Mouse (Mus musculus) thymus, adult 2 months (tissue): Measurements from ENCODE around the gene Srrm4. TPM values are rescaled to one million over a fixed set of nuclear protein-coding genes. Genes with fewer than 3 reads are reported as not detected.
A peak's percentile ranks its signal among the peaks of the same experiment; 100 is the strongest.

Source experiments
- DNase-seq: peaks from one replicate; pipeline ENCODE4 v3.0.0; 2021
- H3K27ac ChIP-seq: fragments of 200-500 bp; 2 replicates; pipeline ENCODE4 v1.5.1; 2012; ENCODE audit warnings: low read length, control low read depth; ENCODE audit not compliant: control insufficient read depth, insufficient read depth
- H3K27me3 ChIP-seq: fragments of 200-500 bp; 2 replicates; pipeline ENCODE4 v1.6.1; 2012; ENCODE audit warnings: mild to moderate bottlenecking, low read length, moderate library complexity, mixed read lengths; ENCODE audit not compliant: control insufficient read depth, insufficient read depth
- H3K36me3 ChIP-seq: fragments of 200-500 bp; 2 replicates; pipeline ENCODE4 v1.6.1; 2012; ENCODE audit warnings: mild to moderate bottlenecking, low read length, moderate library complexity; ENCODE audit not compliant: control insufficient read depth, insufficient read depth
- H3K4me1 ChIP-seq: fragments of 200-500 bp; replicated peaks from 2 replicates; pipeline ENCODE4 v1.6.1; 2012; ENCODE audit warnings: low read length; ENCODE audit not compliant: control insufficient read depth, insufficient read depth
- H3K4me3 ChIP-seq: fragments of 200-500 bp; 2 replicates; pipeline ENCODE4 v1.5.1; 2012; ENCODE audit warnings: mild to moderate bottlenecking, low read length, control low read depth, moderate library complexity; ENCODE audit not compliant: control insufficient read depth, insufficient read depth
- CTCF ChIP-seq: fragments of 200-500 bp; IDR thresholded peaks from 2 replicates; pipeline ENCODE4 v1.5.1; 2012; ENCODE audit warnings: mild to moderate bottlenecking, control low read depth, low read length, moderate library complexity, borderline replicate concordance; ENCODE audit not compliant: control insufficient read depth, poor library complexity, insufficient read depth; ENCODE audit errors: extremely low read depth
- POLR2A ChIP-seq: fragments of 200-500 bp; IDR thresholded peaks from 2 replicates; pipeline ENCODE4 v1.6.1; 2012; ENCODE audit warnings: mild to moderate bottlenecking, low read length, control low read depth, moderate library complexity; ENCODE audit not compliant: control insufficient read depth, poor library complexity, insufficient read depth; ENCODE audit errors: extremely low read depth
- WGBS: fragments of 180-500 bp; shearing (Covaris S2); methylation state at CpG from one replicate; pipeline ENCODE4 v1.1.7; 2018; 5-methylcytosine and 5-hydroxymethylcytosine counted together
- polyA plus RNA-seq: library from polyadenylated mRNA; depleted of rRNA; stranded (reverse); fragments of >200 nt; gene quantifications from 2 replicates; pipeline ENCODE4 v1.2.3, GENCODE M21; 2012

The Srrm4 gene
- polyA plus RNA-seq, 1 experiment: 0.67 TPM

DNA sequence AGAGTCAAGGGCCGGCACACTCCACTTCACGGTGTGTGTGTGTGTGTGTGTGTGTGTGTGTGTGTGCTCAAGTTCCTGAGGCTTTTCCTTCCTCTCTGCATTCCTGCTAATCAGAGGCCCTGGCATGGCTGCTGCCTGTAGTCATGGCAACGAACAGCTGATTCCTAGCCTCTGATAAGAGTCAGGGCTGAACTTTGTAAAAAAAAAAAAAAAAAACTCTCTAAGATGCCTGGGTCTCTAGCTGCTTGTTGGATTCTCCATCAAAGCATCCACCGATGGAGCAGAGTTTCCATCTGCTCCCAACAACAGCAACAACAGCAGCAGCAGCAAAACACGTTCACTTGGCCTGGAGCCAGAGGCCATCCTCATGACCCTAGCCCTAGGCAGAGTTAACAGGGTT lies 106.5 kb downstream of the Srrm4 start:
- H3K36me3 ChIP-seq: no peaks in the 10 kb centered on the region
- WGBS: 7% methylated on average over 5 of the region's 5 CpGs
- no peak for TF ChIP-seq POLR2A
- no peak for TF ChIP-seq CTCF
- no peak overlapping the region for H3K27ac ChIP-seq
- no peaks in the 10 kb centered on the region for H3K27me3 ChIP-seq
- no peaks in the 10 kb centered on the region for H3K4me1 ChIP-seq
- DNase-seq: no peak
- H3K4me3 ChIP-seq: no peak overlapping the region

DNA sequence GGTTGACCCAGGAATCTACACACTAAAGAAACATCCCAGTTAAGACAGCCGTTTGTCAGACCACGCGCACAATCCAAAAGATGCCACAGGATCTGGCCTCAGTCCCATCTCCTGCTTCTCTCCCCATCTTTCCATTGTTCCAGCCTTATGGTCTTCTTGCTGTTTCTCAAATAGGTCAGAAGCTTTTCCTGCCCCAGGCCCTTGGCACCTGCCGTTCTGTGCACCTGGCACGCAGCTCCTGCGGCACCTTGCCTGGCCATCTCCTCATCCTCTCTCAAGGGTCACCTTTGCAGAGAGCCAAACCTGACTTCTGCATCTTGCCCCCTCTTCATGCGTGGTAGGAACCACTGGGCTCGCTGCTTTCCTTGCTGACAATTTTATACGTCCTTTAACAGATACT lies 107.4 kb downstream of the Srrm4 start:
- H3K4me3 ChIP-seq: no peak overlapping the region
- DNase-seq: no peak

DNA sequence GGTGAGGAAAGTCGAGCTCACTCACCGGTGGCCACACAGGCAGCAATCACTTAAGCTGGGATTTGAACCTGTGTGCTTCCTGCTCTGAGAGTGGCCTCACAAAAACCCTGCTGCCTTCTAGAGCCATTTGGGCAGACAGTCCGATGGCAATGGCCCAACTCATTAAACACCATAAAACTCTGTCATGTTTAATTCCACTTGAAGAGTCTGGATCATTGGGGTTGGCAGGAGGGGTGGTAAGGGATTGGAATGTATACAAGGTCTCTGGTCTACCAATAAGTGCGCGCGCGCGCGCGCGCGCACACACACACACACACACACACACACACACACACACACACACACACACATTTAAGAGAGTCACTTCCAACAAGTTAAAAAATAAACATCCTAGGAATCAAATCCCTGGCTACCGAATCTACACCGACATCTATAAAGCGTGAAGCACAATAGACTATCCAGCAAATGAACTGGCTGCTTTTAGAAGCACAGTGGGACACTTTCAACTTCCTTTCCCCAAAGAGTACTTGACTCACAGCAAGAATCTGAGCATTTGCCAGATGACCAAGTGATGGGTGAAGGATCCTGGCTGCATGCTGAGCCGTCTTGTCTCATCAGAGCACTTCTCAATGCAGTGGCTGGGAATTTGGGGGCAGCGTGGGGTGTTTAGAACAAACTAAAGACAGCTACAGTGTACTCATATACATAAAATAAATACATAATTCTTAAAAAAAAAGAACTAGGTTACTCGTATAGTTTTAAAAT lies 112.8 kb downstream of the Srrm4 start:
- 92% methylated on average over 18 of the region's 18 CpGs for WGBS
- no peak overlapping the region for H3K4me3 ChIP-seq
- TF ChIP-seq POLR2A: no peak
- no peaks in the 10 kb centered on the region for H3K4me1 ChIP-seq
- H3K27ac ChIP-seq: no peak overlapping the region
- no peak for DNase-seq
- H3K36me3 ChIP-seq: no peaks in the 10 kb centered on the region
- H3K27me3 ChIP-seq: no peaks in the 10 kb centered on the region

More for the DNA sequence above, 107.4 kb downstream of the Srrm4 start:
- Histone ChIP-seq H3K27me3 (no peaks in the 10 kb centered on the region), H3K36me3 (no peaks in the 10 kb centered on the region), H3K4me1 (no peaks in the 10 kb centered on the region), H3K27ac (no peak overlapping the region)
- 93% methylated on average over 9 of the region's 9 CpGs for WGBS
- TF ChIP-seq CTCF (no peak), POLR2A (no peak)

DNA sequence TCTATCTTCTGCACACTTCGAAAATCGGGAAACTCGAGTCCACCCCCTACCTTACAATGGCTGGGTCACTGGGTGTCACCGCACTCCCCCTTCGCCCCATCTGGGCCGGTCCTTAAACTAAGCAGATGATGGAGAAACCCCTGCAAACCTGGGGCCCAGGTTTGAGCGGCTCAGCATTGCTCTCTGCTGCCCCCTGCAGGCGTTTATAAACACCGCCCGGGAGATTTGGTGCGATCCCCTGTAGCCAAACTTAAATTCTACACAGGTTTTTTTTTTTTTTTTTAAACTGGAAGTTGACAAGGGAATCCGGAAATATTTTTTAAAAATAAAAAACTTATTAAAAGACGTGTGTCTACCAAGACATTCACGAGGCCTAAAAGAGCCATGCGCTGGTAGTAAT lies 115.6 kb downstream of the Srrm4 start:
- Histone ChIP-seq H3K4me1 (no peaks in the 10 kb centered on the region), H3K27ac (no peak overlapping the region), H3K27me3 (no peaks in the 10 kb centered on the region), H3K4me3 (no peak overlapping the region), H3K36me3 (no peaks in the 10 kb centered on the region)
- DNase-seq: peak; percentile 6
- WGBS: 13% methylated on average over 15 of the region's 15 CpGs
- TF ChIP-seq POLR2A (no peak), CTCF (peak; percentile 84)

DNA sequence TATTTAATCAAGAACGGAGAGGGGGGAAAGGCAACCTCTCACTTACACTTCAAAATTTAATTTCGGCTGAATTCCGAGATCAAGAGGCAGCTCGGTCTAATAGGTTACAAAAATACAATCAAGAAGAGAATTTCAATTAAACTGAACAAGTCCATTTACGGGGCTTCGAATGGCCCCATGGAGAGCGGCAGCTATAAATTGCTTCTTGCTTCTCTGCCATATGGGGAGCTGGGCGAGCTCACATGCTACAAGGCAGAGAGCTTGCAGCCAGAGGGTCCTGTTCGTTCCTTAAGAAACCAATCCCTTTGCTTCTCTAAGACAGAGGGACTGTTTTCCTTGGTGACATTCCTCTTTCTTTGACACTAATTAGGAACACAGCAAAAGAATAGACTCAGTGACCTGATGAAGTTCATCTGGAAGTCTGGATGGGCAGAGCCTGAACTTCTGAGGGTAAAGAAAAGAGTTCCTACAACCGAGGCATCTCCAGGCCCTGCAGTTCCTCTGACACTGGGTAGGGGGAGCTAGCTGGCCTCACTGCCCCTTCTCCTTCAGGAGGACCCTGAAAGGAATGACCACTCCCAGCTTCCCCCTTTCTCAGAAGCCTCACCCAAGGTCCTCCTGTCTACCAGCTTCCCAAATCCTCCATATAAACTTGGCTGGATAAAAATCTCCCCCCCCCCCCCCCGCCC lies 130.1 kb downstream of the Srrm4 start:
- H3K4me3 ChIP-seq: no peak overlapping the region
- H3K27ac ChIP-seq: no peak overlapping the region
- H3K4me1 ChIP-seq: no peaks in the 10 kb centered on the region
- WGBS: 82% methylated on average over 11 of the region's 11 CpGs
- H3K36me3 ChIP-seq: no peaks in the 10 kb centered on the region
- no peak for DNase-seq
- no peaks in the 10 kb centered on the region for H3K27me3 ChIP-seq
- TF ChIP-seq CTCF (no peak), POLR2A (no peak)

DNA sequence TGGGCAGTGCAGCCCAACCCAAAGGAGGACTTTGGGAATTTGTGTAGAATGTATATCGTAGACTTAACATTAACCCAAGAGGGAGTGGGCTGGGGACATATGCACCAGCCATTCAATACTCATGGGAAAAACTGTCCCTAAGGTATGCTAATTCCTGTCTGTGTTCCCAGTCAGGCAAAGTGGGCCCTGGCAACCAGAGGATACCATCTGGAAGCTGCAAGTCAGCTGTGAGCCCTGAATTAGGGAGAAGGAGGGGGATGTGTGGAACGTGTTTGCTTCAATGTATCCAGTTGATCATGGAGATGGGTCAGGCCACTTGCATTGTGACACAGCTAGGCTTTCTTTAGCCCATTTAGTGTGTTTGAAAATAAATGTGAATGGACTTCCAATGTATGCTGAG lies 131.6 kb downstream of the Srrm4 start:
- H3K36me3 ChIP-seq: no peaks in the 10 kb centered on the region
- no peak overlapping the region for H3K4me3 ChIP-seq
- H3K4me1 ChIP-seq: no peaks in the 10 kb centered on the region
- no peaks in the 10 kb centered on the region for H3K27me3 ChIP-seq
- H3K27ac ChIP-seq: no peak overlapping the region
- TF ChIP-seq CTCF: no peak
- TF ChIP-seq POLR2A: no peak
- no peak for DNase-seq
- WGBS: 86% methylated on average over 2 of the region's 2 CpGs

DNA sequence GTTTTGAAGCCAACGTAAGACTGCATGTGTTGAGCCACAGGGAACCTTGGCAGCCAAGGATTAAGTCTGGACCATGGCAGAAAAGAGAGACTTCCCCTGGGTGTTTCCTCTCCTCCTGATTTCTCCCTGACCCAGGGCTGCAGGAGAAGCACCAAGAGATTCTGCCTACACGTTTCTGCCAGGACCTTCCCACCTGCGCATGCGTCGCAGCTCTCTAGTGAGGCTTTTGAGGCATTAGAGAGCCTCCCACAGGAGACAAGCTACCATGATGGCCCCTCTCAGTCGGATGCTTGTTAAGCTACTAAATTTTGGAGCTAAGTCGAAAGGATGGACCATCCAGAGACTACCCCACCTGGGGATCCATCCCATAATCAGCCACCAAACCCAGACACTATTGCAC lies 133.8 kb downstream of the Srrm4 start:
- Histone ChIP-seq H3K27me3 (peaks cover 3% of the 10 kb centered on the region; the same call in 1 of the 2 replicates), H3K4me1 (no peaks in the 10 kb centered on the region), H3K36me3 (no peaks in the 10 kb centered on the region), H3K4me3 (no peak overlapping the region), H3K27ac (no peak overlapping the region)
- no peak for DNase-seq
- 88% methylated on average over 7 of the region's 7 CpGs for WGBS
- TF ChIP-seq POLR2A: no peak
- TF ChIP-seq CTCF: no peak
